Mouse (Mus musculus): ENCODE data around the gene Rpp38.

DNA sequence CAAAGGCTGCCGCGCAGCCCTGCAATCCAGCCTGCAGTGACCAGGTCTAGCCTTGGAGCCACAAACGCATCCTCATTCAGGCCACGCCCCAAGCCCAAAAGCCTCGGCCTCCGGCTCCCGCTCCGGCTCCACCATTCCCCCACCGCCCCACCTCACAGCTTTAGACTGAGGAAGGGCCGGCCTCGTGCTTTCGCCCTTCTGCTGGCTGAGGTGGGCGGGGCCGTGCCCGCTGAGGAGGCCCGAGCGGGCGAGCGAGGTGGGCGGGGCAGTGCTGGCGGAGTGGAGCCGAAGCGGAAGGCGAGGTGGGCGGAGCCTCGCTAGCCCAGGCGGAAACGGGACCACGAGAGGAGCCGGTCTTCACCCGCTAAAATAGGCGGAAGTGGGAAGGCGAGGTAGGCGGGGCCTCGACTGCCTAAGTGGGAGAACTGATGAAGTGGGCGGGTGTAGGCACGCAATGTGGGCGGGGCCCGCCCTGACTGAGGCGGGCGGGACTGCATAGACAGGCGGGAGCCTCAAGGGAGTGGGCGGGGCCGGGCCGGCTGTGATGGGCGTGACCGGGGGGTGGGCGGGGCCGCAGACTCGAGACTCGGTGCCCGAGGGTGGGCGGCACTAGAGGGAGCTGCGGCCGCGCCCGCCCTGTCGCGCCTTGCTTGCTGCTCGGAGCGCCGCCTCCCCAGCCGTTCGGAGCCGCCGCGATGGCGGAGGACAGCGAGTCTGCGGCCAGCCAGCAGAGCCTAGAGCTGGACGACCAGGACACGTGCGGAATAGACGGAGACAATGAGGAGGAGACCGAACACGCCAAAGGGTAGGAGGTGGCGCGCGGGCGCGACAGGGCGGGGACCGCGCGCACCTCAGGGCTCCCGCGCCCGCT lies 48.6 kb downstream of the Rpp38 start, which contains the start of gene Nmt2:
- TF ChIP-seq CTCF (IDR thresholded peaks at IDR 0.05 in 2 of 3, conservative IDR thresholded peaks at IDR 0.05 in 1 of 3; ENCODE audit: control insufficient read depth in 1 of 3, insufficient read depth in 1 of 3, low read depth in 2 of 3, low read length in 3 of 3, poor library complexity in 1 of 3, severe bottlenecking in 1 of 3) (no peak; a peak in 1 of 6 replicates), RAD21 (IDR thresholded peaks at IDR 0.05; ENCODE audit: low read depth, low read length) (no peak), CHD2 (IDR thresholded peaks at IDR 0.05; ENCODE audit: low read length) (no peak), EP300 (IDR thresholded peaks at IDR 0.05; ENCODE audit: low read depth in 1 of 2, low read length in 2 of 2) (no peak)
